Mouse (Mus musculus): ENCODE measurements around the gene Lamc2.

DNA sequence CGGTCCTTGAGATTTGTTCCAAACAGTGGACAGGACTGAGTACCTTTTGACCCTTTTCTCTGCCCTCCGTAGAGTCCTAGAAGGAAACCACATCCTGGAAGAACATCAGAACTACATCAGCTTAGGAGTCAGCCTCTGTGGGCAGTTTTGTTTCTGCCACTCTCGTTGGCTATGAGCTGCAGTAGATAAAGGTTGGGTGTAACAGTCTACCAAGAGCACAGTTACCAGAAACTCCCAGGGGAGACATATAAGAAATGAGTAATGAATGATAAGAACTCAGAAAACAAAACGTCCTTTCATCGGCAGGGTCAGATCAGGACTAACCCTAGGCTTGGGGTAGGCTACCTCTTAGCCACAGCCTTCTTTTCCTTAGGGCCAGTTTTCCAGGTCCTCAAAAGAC, 64.9 kb downstream of the Lamc2 start:
- no peak for TF ChIP-seq POLR2A (IDR thresholded peaks at IDR 0.05; ENCODE audit: extremely low read depth, insufficient read depth, low read length)
- TF ChIP-seq CTCF (IDR thresholded peaks at IDR 0.05; ENCODE audit: low read depth, low read length) = no peak
